Mouse (Mus musculus) E14TG2a.4 (cell line): ENCODE data around the gene Ripply3.

Experiments
- CTCF ChIP-seq: conservative IDR thresholded peaks from 2 replicates; pipeline ENCODE4 v1.5.1; 2014; ENCODE audit warnings: low read length
- NANOG ChIP-seq: IDR thresholded peaks from 2 replicates; pipeline ENCODE4 v1.6.1; 2014; ENCODE audit warnings: borderline replicate concordance, low read length, mixed read lengths
- POU5F1 ChIP-seq: IDR thresholded peaks from 2 replicates; pipeline ENCODE4 v1.6.1; 2014; ENCODE audit warnings: low read length, borderline replicate concordance

DNA sequence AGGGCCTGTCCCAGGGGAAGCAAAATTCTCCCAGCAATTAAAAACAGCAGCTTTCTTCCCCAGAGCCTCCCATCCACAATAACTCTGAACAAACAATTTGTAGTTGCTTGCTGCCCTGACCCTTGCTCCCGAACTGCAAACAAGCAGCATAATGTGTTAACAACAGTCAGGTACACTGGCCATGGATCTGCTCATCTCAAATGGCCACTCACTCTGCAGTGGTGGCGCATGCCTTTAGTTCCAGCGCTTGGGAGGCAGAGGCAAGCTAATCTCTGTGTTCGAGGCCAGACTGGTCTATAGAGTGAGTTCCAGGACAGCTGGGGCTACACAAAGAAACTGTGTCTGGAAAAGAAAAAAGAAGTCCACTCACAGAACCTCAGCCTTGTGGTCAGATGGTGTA, 37.1 kb upstream of the Ripply3 start:
- TF ChIP-seq CTCF (no peak), POU5F1 (no peak), NANOG (no peak)
